Mouse (Mus musculus): ENCODE results near the gene Atxn1. TPM values are rescaled to one million over a fixed set of nuclear protein-coding genes. Genes with fewer than 3 reads are reported as not detected.

The Atxn1 gene
- total RNA-seq (2022): 100 to 1,000 TPM; 135 to 195 (median 160) TPM

GRCm38 (mm10) chr13:45964853-45965593 is at the start of gene Atxn1:
TSS of gene Atxn1 (minus strand) at chr13:45965008.
- peak; percentile 51 to 54 for DNase-seq (ENCODE audit: low spot score in 2 of 2)

- DNase-seq (ENCODE audit: low spot score in 2 of 2): no peak
Observed at GRCm38 (mm10) chr13:46011232-46011631, 46.4 kb upstream of the Atxn1 start.

GRCm38 (mm10) chr13:46010075-46010474 is 45.3 kb upstream of the Atxn1 start:
- DNase-seq (ENCODE audit: low spot score in 2 of 2): no peak

- DNase-seq (ENCODE audit: low spot score in 2 of 2): peak in 1 of 2 experiments; percentile 51
Observed at GRCm38 (mm10) chr13:46008831-46009666, 44.2 kb upstream of the Atxn1 start.

GRCm38 (mm10) chr13:46006211-46007102 is 41.6 kb upstream of the Atxn1 start:
- peak in 1 of 2 experiments; percentile 57 for DNase-seq (ENCODE audit: low spot score in 2 of 2)

- DNase-seq (ENCODE audit: low spot score in 2 of 2): no peak
Observed at GRCm38 (mm10) chr13:46005656-46006055, 40.8 kb upstream of the Atxn1 start.

GRCm38 (mm10) chr13:46001356-46001755 is 36.5 kb upstream of the Atxn1 start:
- no peak for DNase-seq (ENCODE audit: low spot score in 2 of 2)

- DNase-seq (ENCODE audit: low spot score in 2 of 2): no peak
Observed at GRCm38 (mm10) chr13:45992953-45993352, 28.1 kb upstream of the Atxn1 start.

- DNase-seq (ENCODE audit: low spot score in 2 of 2): no peak
Observed at GRCm38 (mm10) chr13:45990486-45990885, 25.7 kb upstream of the Atxn1 start.

GRCm38 (mm10) chr13:45979246-45979645 is 14.4 kb upstream of the Atxn1 start:
- DNase-seq (ENCODE audit: low spot score in 2 of 2): no peak

- no peak for DNase-seq (ENCODE audit: low spot score in 2 of 2)
Observed at GRCm38 (mm10) chr13:45976894-45977293, 12.1 kb upstream of the Atxn1 start.

- DNase-seq (ENCODE audit: low spot score in 2 of 2): no peak
Observed at GRCm38 (mm10) chr13:45974651-45975050, 9.8 kb upstream of the Atxn1 start.

GRCm38 (mm10) chr13:45973972-45974490 is 9.2 kb upstream of the Atxn1 start:
- DNase-seq (ENCODE audit: low spot score in 2 of 2): no peak

- no peak for DNase-seq (ENCODE audit: low spot score in 2 of 2)
Observed at GRCm38 (mm10) chr13:45970920-45971536, 6.2 kb upstream of the Atxn1 start.

- no peak for DNase-seq (ENCODE audit: low spot score in 2 of 2)
Observed at GRCm38 (mm10) chr13:45968206-45968605, 3.4 kb upstream of the Atxn1 start.

GRCm38 (mm10) chr13:45967371-45967770 is 2.6 kb upstream of the Atxn1 start:
- DNase-seq (ENCODE audit: low spot score in 2 of 2): no peak

GRCm38 (mm10) chr13:45966586-45966985 is 1.8 kb upstream of the Atxn1 start:
- no peak for DNase-seq (ENCODE audit: low spot score in 2 of 2)

GRCm38 (mm10) chr13:45965594-45966432 is 1.0 kb upstream of the Atxn1 start:
- DNase-seq (ENCODE audit: low spot score in 2 of 2): peak in 1 of 2 experiments; percentile 46

GRCm38 (mm10) chr13:45964331-45964852 is 416 bp downstream of the Atxn1 start:
- DNase-seq (ENCODE audit: low spot score in 2 of 2): peak in 1 of 2 experiments; percentile 60
